Mouse (Mus musculus) heart, postnatal 0 days (tissue): Measurements from ENCODE around the gene Bloc1s3.

Experiments
- CTCF ChIP-seq: IDR thresholded peaks from 2 replicates; pipeline ENCODE4 v1.5.1; 2016; ENCODE audit warnings: antibody characterized with exemption, control low read depth, low read depth
- EP300 ChIP-seq: IDR thresholded peaks from 2 replicates; pipeline ENCODE4 v1.6.1; 2016; ENCODE audit warnings: antibody characterized with exemption, low read depth

GRCm38 (mm10) chr7:19506326-19506725 lies 1.8 kb downstream of the Bloc1s3 start:
- TF ChIP-seq CTCF = 0 out of 2 replicates have a peak, but pooled peaks have one; percentile 12
- TF ChIP-seq EP300 = no peak
